Mouse (Mus musculus): Measurements from ENCODE around the gene Gpt2. TPM values are rescaled to one million over a fixed set of nuclear protein-coding genes. Genes with fewer than 3 reads are reported as not detected.

Gene Gpt2
- polyA plus RNA-seq, 1 experiment from 2014 or later = 46.3 TPM

- no peak for TF ChIP-seq CTCF (IDR thresholded peaks at IDR 0.05)
- in situ Hi-C loops (cut with MboI; ENCODE audit: low pct_unique_long_range_greater_than_20kb) = no loop called here
- no peak for DNase-seq (ENCODE audit: low read depth, low spot score)
- no peak for ATAC-seq
- CTCF ChIA-PET = interaction anchor here (1.0 kb wide), 2 partner anchors 18 to 19 kb away, joined by 3 read pairs; no protein-coding TSS in a partner anchor
- POLR2A ChIA-PET = no interaction called here
- H3K27me3 ChIP-seq = no peaks in the 10 kb centered on the region
Observed at GRCm38 (mm10) chr8:85481900-85482299, 10.5 kb upstream of the Gpt2 start.

DNA sequence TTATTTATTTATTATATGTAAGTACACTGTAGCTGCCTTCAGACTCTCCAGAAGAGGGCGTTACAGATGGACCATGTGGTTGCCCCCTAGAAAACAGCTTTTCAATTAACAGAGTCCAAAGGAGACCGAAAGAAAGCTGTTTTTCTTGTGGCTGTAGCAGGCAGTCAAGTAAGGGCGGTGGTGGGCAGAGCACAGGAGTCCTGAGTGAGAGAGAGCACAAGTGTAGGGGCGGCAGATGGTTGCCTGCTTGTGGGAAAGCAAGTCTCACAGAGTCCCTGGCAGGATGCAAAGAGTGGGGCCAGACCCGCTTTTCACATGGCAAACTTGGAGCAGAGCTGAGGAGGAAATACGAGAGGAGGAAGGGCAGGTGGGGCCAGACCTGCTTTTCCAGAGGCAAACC is 9.9 kb upstream of the Gpt2 start:
- DNase-seq (ENCODE audit: low read depth, low spot score) (no peak), ATAC-seq (no peak)
- CTCF ChIA-PET = interaction anchor here (0.6 to 1.0 kb wide), 3 partner anchors 8 to 19 kb away, joined by 3 read pairs; no protein-coding TSS in a partner anchor
- in situ Hi-C loops (cut with MboI; ENCODE audit: low pct_unique_long_range_greater_than_20kb) = no loop called here
- TF ChIP-seq CTCF (IDR thresholded peaks at IDR 0.05) = no peak
- no peaks in the 10 kb centered on the region for H3K27me3 ChIP-seq
- POLR2A ChIA-PET = no interaction called here

DNA sequence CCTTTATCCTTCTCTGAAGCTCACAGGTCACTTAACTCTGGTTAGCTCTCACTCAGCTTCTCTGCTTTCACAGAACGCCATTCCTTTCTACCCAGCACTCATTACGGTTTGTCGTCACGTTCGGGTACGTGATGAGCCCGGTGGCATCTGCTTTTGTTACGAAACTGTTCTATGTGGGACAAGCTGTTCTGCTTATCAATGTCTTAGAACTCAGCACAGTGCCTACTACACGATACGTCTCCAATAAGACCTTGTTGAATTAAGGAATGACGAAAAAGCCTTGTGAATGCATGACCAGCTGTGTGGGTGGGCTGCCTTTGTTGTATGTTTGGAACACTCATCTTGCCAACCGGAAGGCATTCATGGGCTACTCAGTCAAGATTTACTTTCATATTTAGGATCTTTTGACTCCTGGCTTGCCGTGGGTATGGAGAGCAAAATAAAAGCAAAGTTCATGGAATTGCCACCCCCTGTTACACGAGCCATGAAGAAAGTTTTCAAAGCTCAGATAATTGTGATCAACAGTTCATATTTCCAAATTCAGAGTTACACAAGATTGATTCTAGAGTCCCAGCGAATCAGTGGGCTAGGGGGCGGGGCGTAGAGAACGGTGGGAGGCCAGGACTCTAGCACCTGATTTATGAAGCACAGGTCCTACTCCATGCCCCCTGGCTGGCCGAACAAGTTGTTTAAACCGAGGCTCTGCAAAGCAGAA is 4.3 kb upstream of the Gpt2 start:
- ChIA-PET POLR2A (no interaction called here), CTCF (interaction anchor here (1.4 kb wide), 1 partner anchor 31 kb away, joined by 3 read pairs; no protein-coding TSS in a partner anchor)
- DNase-seq (ENCODE audit: low read depth, low spot score) = no peak
- no peak for TF ChIP-seq CTCF (IDR thresholded peaks at IDR 0.05)
- no peaks in the 10 kb centered on the region for H3K27me3 ChIP-seq
- ATAC-seq = no peak
- in situ Hi-C loops (cut with MboI; ENCODE audit: low pct_unique_long_range_greater_than_20kb) = no loop called here

GRCm38 (mm10) chr8:85488631-85489030 is 3.7 kb upstream of the Gpt2 start:
- in situ Hi-C loops (cut with MboI; ENCODE audit: low pct_unique_long_range_greater_than_20kb) = no loop called here
- DNase-seq (ENCODE audit: low read depth, low spot score) (peak; percentile 25), ATAC-seq (no peak)
- ChIA-PET POLR2A (no interaction called here), CTCF (interaction anchor here (1.4 kb wide), 1 partner anchor 32 kb away, joined by 3 read pairs; no protein-coding TSS in a partner anchor)
- no peaks in the 10 kb centered on the region for H3K27me3 ChIP-seq
- TF ChIP-seq CTCF (IDR thresholded peaks at IDR 0.05) = no peak

DNA sequence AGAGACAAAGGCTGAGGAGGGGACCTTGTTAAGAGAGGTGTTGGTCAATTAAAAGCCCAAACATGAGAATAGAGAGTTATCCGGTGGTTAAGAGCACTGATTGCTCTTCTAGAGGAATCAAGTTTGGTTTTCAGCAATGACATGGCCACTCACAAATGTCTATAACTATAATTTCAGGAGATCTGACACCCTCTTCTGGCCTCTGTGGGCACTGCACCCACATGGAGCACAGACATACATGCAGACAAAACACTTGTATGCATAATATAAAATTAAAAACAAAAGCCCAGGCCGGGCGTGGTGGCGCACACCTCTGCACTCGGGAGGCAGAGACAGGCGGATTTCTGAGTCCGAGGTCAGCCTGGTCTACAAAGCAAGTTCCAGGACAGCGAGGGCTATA is 2.8 kb upstream of the Gpt2 start:
- in situ Hi-C loops (cut with MboI; ENCODE audit: low pct_unique_long_range_greater_than_20kb) = no loop called here
- DNase-seq (ENCODE audit: low read depth, low spot score) (no peak), ATAC-seq (no peak)
- TF ChIP-seq CTCF (IDR thresholded peaks at IDR 0.05) = peak; percentile 35
- no peaks in the 10 kb centered on the region for H3K27me3 ChIP-seq
- ChIA-PET CTCF (interaction anchor here (1.4 kb wide), 1 partner anchor 33 kb away, joined by 3 read pairs; no protein-coding TSS in a partner anchor), POLR2A (no interaction called here)

GRCm38 (mm10) chr8:85492940-85493931 is 860 bp downstream of the Gpt2 start:
- in situ Hi-C loops (cut with MboI; ENCODE audit: low pct_unique_long_range_greater_than_20kb) = no loop called here
- ChIA-PET POLR2A (no interaction called here), CTCF (no interaction called here)
- DNase-seq (ENCODE audit: low read depth, low spot score) = no peak
- H3K27me3 ChIP-seq = no peaks in the 10 kb centered on the region
- peak; percentile 46 for ATAC-seq
- TF ChIP-seq CTCF (IDR thresholded peaks at IDR 0.05) = no peak

- POLR2A ChIA-PET = no interaction called here
- DNase-seq (ENCODE audit: low read depth, low spot score) (no peak), ATAC-seq (no peak)
- H3K27me3 ChIP-seq = no peaks in the 10 kb centered on the region
- TF ChIP-seq CTCF (IDR thresholded peaks at IDR 0.05) = no peak
- in situ Hi-C loops (cut with MboI; ENCODE audit: low pct_unique_long_range_greater_than_20kb) = no loop called here
- CTCF ChIA-PET = interaction anchor here (0.7 to 2.1 kb wide), 4 partner anchors 10 to 39 kb away, joined by 3 to 9 read pairs (median 4); no protein-coding TSS in a partner anchor
Observed at GRCm38 (mm10) chr8:85496125-85496524, 3.7 kb downstream of the Gpt2 start.

GRCm38 (mm10) chr8:85496778-85497177 is 4.4 kb downstream of the Gpt2 start:
- in situ Hi-C loops (cut with MboI; ENCODE audit: low pct_unique_long_range_greater_than_20kb) = no loop called here
- POLR2A ChIA-PET = no interaction called here

GRCm38 (mm10) chr8:85498577-85498976 is 6.2 kb downstream of the Gpt2 start:
- ATAC-seq (no peak), DNase-seq (ENCODE audit: low read depth, low spot score) (no peak)
- no peaks in the 10 kb centered on the region for H3K27me3 ChIP-seq
- POLR2A ChIA-PET = no interaction called here
- in situ Hi-C loops (cut with MboI; ENCODE audit: low pct_unique_long_range_greater_than_20kb) = no loop called here
- no peak for TF ChIP-seq CTCF (IDR thresholded peaks at IDR 0.05)
- CTCF ChIA-PET = no interaction called here

More at GRCm38 (mm10) chr8:85496778-85497177, 4.4 kb downstream of the Gpt2 start:
- no peaks in the 10 kb centered on the region for H3K27me3 ChIP-seq
- CTCF ChIA-PET = interaction anchor here (2.1 kb wide), 1 partner anchor 35 kb away, joined by 9 read pairs; no protein-coding TSS in a partner anchor
- ATAC-seq (no peak), DNase-seq (ENCODE audit: low read depth, low spot score) (no peak)
- TF ChIP-seq CTCF (IDR thresholded peaks at IDR 0.05) = no peak

GRCm38 (mm10) chr8:85500460-85500859 is 8.1 kb downstream of the Gpt2 start:
- CTCF ChIA-PET = interaction anchor here (1.0 to 1.6 kb wide), 4 partner anchors 10 to 61 kb away, joined by 3 to 5 read pairs (median 4); no protein-coding TSS in a partner anchor
- in situ Hi-C loops (cut with MboI; ENCODE audit: low pct_unique_long_range_greater_than_20kb) = no loop called here
- no peak for TF ChIP-seq CTCF (IDR thresholded peaks at IDR 0.05)
- no peak for DNase-seq (ENCODE audit: low read depth, low spot score)
- POLR2A ChIA-PET = interaction anchor here (0.9 to 1.0 kb wide), 2 partner anchors 9 to 55 kb away, joined by 3 read pairs; partner anchors contain the start of gene Dnaja2
- H3K27me3 ChIP-seq = no peaks in the 10 kb centered on the region
- no peak for ATAC-seq

Measured in Patski (cell line).